Mouse (Mus musculus): ENCODE data around the gene Psat1.

DNA sequence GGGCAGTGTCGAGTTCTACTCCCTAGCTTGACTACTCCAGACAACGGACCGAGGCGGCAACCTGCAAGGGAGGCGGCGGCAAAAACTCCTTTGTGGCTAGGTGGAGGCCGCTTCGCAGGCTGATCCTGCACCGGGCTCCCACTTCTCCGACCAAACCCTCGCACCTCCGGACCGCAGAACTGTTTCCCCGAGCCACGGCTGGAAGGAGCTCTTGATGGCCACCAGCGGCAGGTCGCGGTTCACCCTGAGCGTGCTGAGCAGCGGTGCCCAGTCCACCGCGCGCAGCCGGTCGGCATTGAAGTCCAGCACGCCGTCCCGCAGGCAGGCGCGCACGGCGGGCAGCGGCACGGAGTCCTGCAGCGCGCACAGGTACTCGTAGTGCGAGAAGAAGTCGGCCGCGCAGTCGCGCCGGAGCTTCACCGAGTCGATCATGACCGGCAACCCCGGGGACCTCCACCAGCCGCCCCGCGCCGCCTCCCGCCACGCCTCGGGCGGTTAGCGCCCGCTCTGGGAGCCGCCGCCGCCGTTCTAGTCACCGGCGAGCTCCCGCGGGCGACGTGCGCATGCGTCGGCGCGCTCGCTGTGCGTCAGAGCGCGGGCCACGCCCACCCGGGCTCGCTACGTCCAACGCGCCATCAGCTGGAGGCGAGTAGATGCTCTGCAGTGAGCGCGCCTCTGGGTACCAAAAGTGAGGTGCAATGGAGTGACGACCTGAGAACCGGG is 37.5 kb upstream of the Psat1 start, which contains the start of gene Cep78:
- TF ChIP-seq CTCF (IDR thresholded peaks at IDR 0.05; ENCODE audit: borderline replicate concordance, insufficient read depth, low read length) (peak; percentile 8; the same call in 1 of the 2 replicates), POLR2A (IDR thresholded peaks at IDR 0.05; ENCODE audit: low read depth, low read length) (peak; percentile 97)
